Mouse (Mus musculus) ovary, adult 18-20 months (tissue): ENCODE data around the gene Ints13.

Experiments used
- DNase-seq: peaks from one replicate; pipeline ENCODE4 v3.0.0; 2022; ENCODE audit warnings: low spot score, mixed read lengths

Gene Ints13

DNA sequence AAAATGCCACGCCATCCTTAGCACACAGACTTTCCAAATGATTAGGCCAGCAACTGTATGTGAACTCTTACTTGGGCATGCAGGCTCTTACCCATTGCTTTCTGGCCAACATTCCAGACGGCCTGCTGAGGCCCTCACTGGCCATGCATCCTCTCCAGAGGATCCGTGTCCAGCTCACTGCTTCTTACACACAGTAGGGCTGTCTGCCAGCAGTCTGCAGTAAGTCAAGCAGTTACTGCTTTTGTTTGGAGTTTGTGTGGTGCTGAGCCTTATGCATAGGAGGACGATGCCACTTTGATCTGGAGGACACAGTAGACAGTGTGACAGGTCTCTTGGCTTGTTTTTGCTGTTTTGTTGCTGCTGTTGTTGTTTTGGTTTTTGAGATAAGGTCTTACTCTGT is 39.0 kb downstream of the Ints13 start:
- DNase-seq = no peak

DNA sequence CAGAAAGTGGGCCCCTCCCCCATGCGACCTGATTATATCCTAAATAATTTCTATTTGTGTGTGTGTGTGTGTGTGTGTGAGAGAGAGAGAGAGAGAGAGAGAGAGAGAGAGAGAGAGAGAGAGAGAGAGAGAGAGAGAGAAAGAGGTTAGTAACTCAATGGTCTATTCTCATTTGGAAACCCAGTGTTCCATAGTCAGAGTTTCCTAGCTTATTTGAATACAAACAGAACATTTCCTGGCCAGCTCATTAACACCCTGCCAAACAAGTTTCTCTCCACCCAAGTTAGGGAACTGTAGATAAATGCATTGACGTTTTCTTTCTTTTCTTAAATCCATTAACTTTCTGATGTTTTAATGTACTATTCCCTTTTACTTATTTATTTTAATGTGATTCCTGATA is 39.6 kb downstream of the Ints13 start:
- DNase-seq = no peak

DNA sequence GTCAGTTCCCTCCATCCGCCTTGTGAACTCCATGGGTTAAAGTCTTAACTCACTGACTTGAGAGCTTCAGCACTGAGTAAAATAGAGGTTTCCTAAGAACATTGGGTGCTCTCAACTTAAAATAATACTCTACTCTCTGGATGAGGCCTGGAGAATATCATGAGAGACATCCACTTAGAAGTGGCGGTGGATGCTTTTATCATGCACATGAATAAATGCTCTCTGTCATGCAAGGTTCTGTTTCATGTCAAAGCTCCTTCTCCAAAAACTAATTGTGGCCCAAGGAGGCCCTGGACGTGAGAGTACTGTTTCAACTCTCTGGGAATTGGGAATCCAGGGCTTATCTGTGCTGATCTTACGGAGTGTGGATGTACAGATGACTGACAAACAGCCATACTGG is 40.5 kb downstream of the Ints13 start:
- no peak for DNase-seq

DNA sequence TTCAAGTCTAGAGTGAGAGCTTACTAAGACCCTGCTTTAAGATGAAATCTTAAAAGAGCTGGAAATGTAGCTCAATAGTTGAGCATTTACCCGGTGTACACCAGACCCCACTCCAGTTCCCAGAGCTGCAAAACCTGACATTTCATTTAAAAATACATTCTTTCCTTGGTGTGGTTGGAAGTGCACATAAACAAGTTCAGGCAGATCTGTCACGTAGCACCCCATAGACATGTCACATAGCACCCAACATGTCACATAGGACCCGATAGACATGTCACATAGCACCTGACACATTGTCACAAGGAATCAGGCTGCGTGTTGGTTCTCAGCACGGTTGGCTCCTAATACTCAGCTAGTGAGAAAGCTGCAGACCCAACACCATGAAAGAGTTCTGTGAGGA is 42.1 kb downstream of the Ints13 start:
- DNase-seq = no peak

DNA sequence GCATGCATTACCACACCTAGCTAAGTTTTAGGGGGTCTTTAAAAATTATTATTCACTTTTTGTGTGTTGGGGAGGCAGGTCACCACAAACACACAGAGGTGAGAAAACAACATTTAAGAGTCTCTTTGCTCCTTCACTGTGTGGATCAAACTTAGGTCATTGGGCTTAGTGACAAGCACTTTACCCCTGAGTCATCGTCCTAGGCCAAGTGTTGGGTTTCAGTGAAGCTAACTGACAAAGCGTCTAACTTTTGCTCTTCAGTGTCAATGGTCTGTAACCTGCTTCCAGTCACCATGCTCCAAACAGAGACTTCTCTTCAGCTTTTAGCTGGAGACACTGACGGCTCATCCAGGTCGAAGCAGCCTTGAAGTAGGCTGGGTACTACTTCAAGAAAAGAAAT is 44.5 kb downstream of the Ints13 start:
- no peak for DNase-seq

DNA sequence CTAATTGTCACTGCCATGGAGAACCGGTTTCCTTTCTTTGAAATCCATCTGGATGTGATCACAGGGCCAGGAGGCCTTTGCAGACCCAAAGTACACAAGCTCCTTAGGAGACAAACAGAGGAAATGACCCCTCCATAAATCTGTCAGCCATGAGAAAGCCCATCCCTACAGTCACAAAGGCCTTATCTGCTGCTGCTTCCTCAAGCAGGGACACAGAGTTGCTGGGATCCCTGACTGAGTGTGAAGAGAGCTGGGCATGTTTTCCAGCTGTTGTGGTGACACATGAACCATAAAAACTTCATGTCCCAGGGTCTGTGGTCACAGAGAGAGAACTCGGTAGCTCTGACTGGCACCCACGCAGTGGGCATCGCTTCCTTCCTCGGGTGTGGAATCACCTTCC is 46.9 kb downstream of the Ints13 start:
- DNase-seq = no peak

DNA sequence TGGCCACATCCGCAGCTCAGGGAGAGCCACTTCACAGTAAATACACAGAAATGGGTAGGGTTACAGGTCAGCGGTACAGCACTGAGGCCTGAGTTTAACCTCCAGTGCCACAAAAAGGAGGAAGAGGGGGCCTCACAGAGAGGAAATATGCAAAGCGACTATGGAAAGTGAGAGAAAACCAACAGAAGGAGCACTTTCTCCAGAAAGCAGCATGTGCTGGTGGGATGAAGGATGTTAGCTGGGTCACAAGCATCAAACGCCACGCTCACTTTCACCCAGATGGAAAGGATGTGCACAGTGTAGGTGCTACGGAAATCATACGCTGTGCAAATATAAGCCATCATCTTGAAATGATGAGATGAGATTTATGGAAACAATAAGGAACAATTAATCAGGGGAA is 47.3 kb downstream of the Ints13 start:
- no peak for DNase-seq

DNA sequence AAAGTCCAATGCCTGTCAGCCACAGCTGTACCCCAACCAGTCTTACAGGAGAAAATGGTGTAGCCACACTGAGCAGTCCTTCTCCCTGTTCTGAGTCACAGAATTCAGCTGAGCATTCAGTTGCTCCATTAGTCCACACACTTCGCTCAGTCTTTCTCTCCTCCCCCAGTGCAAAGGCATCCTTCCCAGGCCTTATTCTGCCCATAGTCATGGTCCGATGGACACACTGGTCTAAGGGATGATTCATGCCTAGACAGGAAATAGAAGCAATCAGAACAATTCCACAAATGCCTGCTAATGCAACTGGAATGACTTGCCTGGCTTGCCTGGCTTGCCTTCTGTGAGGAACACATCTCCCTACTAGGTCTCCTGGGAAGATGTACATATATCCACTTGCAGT is 50.1 kb downstream of the Ints13 start:
- no peak for DNase-seq

DNA sequence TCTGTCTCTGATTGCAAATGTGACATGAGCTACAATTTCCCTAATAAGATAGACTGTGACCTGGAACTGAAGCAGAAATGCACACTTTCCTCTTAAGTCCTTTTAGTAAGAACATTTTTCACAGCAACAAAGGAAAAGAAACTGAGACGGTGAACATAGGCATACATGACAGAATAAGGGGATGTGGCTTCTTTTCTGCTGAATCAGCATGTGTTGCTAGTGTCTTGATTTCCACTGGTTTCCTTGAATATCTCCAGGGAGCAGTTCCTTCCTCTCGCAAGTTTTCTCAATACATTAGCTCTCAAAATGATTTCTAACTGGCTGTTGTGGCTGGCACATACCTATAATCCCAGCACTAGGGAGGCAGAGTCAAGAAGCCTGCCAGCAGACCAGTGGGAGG is 52.1 kb downstream of the Ints13 start:
- no peak for DNase-seq

DNA sequence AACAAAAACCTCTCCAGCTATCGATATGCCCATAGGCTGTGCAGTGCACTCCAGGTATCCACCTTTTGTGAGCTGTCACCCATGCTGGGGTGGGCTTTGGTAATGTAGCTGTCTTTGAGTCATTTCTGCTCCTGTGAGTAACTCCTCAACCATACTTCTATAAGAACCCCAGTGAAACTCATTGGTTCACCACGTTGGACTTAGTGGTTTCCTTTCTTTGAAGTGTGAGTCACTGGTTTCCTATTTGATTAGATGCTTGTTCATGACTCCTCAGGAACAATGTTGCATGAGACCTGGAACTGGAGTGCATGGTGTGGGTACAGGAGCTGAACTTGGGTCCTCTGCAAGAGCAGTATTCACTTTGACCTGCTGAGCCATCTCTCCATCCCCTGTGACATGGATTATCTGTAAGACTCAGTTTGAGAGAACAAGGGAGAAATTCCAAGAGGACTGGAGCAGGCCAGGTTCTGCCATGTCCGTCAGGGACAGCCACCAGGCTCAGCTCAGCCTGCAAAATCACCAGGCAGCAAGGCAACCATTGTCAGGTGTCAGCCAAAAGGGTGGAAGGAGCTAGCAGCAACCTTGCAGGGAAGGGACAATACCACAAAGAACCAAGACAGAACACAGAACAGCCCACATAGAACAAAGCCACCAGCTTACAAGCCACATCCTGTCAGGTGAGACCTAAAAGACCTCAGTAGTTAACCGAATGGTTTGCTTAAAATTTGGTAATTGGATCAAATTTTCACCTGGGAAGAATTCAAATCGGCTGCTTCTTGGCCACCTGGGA is 56.0 kb downstream of the Ints13 start:
- no peak for DNase-seq

DNA sequence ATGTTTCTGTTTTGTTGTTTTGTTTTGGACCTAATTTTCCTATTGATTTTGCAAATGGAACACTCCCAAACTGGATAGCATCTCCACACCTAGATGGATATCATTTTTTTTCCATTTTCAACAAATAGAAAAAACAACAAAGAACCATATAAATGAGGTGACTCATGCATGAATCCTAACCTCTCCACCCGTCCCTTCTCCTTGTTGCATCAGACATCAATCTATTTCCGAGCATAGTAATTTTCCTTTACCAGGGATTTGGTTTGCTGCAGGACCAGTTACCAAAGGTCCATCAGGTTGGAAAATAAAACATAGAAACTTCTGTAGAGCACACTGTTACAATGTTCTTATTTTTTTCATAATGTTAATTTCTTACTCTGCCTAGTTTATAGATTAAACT is 58.6 kb downstream of the Ints13 start:
- DNase-seq = no peak

DNA sequence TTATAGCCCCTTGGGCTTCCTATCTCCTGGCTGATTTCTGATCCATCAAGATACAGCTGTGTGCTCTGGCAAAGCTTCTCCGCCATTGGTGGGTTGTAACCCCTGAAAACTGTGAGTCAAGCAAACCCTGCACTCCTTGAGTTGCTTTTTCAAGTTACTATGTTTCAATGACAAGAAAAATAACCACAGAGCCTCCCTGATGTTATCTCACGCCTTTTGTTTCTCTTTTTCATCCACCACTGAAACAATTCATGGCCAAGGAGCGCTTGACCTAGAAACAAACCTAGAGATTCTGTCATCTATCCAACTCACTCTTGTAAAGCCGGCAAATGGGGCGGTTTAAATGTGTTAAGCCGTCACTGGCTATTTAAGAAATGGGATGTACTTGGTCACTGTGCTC is 61.7 kb downstream of the Ints13 start:
- DNase-seq = no peak

DNA sequence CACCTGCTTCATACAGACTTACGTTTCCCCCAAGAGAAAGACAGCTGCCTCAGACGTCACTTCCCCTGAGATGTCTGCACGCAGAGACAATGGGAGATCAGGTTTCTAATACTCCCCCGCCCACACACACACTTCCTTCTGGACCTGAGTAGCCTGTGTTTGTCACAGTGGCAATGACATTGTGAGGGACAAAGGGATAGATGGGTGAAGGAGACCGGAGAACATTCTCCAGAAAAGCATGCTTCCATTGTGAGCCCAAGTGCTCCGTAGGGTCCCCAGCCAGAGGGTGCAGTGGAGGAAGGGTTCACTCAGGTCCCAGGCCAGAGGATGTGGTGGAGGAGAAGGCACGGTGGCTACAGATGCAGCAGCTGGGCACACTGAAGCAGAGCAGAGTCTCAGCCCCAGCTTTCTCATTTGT is 63.1 kb downstream of the Ints13 start:
- no peak for DNase-seq

DNA sequence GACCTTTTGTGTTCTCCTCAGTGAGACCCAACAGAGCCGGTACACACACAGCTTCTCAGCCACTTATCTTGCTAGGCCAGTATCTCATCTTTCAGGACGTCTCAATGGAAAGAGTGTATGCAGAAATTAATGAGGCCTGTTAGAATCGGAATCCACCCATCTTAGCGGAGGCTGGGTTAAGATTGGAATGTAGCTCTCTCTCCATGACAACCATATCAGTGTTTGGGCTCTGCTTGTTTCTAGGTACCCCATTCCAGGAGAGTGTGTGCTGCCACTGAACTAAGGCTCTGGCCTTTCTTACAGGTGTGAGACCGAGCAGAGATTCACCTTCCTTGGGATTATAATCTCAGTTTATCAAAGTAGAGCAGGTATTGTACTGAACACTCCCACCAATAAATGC is 63.7 kb downstream of the Ints13 start:
- no peak for DNase-seq

DNA sequence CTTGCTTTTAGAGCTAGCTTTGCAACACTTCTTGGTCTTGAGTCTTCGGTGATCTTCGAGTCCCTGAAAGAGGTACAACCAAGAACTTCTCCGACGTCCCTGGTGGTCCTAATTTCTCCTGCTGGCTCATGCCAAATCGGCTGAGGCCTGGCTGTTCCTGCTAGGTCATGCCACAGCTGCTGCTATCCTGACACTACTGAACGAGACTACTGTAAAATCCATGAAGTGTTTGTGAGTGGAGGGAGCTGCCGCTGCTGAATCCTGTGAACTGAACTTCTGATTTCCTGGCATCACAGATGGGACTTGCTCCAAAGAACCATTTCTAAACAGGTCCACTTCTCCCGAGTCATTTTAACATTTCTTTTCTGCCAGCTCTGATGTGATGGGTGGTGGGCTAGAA is 64.3 kb downstream of the Ints13 start:
- no peak for DNase-seq

DNA sequence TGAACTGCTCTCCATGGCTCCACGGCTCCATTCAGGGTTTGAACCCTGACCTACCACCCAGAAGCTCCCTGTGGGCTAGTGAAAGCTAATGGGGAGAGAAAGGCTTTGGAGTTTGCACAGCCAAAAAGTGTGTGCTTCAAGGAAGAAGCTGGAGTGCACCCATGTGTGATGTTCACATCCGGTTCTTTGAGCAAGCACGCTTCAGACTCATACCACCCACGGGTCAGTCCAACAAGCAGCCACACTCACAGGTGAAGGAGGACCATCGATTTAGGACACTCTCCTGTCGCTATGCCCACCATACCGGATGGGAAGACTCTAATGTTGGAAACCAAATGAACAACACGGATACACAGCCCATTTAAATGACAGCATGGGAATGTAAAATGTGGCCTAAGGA is 66.1 kb downstream of the Ints13 start:
- DNase-seq = no peak

DNA sequence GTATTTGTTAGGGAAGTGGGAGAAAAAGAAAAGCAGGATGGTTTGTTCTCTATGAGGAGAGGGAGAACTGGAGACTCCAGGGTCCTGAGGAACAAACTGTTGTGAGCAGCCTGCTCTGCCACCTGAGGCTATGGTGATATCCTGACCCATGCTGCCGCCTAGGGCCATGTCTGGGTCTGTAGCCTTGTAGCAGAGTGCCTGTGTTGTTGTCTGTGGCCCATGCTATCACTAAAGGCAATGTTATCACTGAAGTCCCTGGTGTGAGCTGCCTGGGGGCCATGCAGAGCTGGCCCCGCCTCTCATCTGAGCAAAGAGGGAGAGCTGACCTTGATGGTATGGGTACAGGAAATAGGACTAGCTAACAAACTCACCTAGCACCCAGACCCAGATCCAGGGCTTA is 67.7 kb downstream of the Ints13 start:
- DNase-seq = no peak

DNA sequence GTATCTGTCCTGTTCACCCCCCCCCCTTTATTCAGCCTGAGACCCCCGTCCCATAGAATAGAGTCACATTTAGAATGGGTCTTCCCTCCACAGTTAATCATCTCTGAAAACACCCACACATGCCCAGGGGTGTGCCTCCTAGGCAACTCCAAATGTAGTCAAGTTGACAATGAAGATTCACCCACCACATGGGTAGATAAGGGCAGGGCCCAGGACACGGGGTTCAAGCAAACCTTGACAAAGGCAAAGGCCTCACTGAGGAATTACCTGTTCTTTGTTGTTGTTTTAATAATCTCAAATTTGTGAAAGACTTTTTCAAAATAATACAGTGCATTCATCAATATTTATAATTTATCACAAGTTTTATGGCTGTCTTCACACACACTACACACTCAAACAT is 73.2 kb downstream of the Ints13 start:
- DNase-seq = no peak

DNA sequence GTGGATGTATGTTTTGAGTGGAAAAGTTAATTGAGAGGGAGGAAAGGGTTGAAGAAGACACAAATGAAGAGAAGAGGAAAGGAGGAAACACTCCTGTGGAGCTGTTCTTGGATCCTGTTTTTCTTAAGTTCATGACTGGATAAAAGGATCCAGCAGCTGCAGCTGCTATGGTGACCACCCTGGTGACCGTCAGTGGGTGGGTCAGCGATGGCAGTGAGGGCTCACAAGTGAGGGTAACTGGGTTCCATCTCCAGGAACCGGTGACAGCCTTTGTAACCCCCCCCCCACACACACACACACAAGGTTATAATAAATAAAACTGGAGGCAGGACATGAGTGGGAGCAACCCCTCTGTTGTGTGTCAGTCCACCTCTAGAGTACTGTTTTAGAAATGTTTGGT is 74.8 kb downstream of the Ints13 start:
- no peak for DNase-seq

DNA sequence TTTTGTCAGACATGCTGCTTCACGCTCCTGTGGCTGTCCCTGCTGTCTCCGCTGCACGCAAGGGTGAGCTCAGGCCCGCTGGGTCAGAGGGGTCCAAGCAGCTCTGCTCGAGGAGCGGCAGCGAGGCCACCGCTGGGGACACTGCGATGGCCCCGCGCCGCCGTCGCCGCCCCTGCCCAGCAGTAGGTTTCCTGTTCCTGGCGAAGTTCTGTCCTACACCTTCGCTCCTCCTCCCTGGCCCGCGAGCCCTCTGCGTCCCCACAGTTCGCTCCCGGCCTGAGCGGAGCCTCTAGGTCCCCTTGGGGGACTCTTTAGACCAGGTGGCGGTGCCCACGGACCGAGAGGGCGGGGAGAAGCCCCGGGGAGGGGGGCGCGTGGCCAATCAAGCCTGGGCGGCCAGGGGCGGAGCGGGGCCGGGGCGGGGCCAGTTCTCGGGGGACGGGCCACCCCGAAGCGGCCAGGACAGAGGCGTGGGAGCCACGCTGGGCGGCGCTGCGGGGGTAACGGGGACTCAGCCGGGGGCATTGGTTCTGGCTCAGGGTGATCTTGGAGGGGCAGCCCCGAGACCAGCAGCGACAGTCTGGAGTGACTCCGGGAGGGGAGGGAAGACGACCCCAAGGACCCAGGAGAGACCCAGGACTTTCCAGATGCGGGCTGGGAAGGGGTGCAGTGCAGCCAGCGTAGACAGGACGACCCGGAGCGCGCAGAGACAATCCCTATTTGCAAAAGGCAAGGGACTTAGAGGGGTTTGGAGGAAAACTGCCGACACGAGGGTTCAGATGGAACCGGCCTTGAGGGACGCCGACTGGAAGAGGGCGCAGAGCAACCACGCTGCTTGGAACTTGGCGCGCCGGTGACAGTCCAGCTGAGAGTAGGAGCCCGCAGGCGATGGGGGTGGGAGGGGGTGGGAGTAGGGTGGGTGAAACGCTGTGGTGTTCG is 75.5 kb downstream of the Ints13 start, which contains the start of gene Itpr2:
Itpr2 (minus strand) TSS at position 358 of the 939 bp plus-strand sequence.
- DNase-seq = peak; percentile 87

DNA sequence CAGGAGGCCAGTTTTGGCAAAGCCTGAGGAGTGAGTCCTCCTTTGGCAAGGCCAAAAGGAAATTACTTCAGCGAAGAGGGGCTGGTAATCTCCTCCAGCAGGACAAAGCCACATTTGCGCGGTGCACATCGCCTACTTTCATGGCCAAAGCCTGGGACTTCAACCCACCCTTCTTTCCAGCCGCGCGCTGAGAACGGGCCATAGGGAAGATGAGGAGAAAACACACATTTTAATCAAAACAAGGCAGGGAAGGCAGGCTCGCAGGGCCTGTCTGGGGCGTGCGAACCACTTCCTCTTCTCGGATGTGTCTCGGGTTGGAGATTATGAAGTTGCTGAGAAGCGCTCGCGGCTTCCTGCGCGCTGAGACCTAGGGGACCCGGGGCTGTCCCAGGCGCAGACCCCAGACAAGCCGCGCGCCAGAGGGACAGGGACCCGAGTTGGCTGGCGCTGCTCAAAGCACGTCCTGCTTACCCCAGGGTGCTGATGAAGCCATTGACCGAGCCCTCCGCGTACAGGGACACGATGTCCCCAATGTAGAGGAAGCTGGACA is 76.2 kb downstream of the Ints13 start:
- DNase-seq = peak; percentile 17

DNA sequence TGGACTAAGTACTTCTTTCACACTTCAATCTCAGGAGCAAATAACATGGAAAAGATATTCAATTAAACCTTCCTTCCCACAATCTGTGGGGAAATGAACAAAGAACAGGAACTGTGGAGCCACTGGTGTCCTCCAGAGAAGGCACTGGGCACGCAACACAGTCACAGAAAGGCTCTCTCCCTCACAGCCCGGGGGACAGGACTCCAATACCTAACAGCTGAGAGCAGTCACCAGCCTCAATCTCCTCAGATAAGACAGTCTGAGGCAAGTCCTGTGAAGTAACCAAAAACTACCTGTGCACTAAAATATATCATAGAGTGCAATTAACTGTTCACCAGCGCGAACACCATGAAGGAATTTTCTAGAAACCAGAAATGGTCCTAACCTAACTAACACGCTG is 76.9 kb downstream of the Ints13 start:
- no peak for DNase-seq

DNA sequence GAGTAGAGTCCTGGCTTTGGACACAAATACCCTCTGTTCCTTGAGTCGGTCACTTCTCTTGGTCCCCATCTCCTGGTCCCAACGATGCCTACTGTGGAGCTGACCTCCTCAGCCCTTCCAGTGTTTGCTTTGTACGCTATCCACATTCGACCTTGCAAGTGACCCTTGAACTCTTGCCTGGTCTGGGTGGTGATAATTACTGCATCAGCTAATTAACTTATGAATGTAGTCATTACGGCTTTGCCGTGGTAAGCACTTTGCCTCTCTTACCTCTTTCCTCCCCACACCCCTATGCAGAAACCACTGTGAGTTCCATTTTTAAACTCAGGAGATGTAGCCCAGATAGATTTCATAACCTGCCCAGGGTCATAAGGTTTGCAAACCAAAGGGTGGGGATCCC is 77.4 kb downstream of the Ints13 start:
- no peak for DNase-seq
